Mouse (Mus musculus): ENCODE results near the gene Mtfr2. TPM values are rescaled to one million over a fixed set of nuclear protein-coding genes. Genes with fewer than 3 reads are reported as not detected.

The Mtfr2 gene
- total RNA-seq, 2 experiments from 2014 or later: 0.14 to 0.31 TPM

- no peak for DNase-seq
- intact Hi-C loops (cut with DNase I): no loop called here
These were observed 24.5 kb downstream of the Mtfr2 start for GRCm38 (mm10) chr10:20372046-20372445.

- no peak for DNase-seq
- intact Hi-C loops (cut with DNase I): no loop called here
These were observed 30.1 kb downstream of the Mtfr2 start for GRCm38 (mm10) chr10:20377621-20378020.

DNA sequence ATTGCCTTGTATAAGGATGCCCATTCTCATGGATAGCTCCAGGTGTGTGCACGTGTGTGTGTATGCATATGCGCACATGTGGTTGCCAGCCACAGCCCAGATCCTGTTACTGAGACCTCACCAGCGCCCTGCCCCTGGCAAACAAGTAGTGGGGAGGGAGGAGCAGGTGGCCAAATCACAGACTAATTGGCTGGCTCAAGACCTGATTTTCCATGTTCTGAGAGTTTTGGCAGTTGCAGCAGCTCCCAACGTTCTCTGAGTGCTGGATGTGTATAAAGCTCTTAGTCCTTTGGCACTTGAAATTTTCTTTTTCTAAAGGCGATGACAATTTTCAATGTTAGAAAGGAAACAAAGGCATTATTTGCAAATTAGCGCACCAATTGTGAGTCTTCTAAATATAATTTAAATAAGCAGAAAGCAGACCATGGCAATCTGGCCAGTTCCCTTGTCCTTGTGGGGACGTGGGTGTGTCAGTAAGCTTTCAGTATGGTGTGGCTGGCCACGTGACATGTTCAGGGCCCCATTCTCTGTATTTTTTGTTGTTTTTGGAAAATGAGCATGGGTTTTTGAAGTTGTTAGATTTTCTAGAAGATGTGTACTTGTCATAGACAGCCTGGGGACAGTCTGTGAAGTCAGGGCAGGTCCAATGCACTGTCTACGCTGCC lies 31.6 kb downstream of the Mtfr2 start:
- DNase-seq: peak; percentile 41 to 50
- intact Hi-C loops (cut with DNase I): no loop called here

DNA sequence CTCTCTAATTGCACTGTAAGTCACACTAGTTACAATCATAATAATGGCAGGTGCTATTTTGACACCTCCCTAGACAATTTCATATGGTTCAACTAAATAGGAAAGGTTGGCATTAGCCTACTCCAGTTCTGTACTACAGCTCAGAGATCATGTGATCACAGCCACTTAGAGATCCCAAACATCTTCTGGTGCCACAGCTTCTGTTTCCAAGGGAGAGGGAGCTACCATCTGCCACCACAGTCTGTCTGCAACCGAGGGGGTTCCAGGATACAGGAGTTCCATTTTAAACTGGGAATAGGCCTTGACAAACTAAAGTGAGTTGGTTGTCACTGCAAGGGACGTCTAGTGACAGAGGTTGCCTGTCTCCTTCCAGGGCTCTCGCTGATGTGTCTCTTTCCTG lies 33.2 kb downstream of the Mtfr2 start:
- no peak for DNase-seq
- intact Hi-C loops (cut with DNase I): no loop called here

DNA sequence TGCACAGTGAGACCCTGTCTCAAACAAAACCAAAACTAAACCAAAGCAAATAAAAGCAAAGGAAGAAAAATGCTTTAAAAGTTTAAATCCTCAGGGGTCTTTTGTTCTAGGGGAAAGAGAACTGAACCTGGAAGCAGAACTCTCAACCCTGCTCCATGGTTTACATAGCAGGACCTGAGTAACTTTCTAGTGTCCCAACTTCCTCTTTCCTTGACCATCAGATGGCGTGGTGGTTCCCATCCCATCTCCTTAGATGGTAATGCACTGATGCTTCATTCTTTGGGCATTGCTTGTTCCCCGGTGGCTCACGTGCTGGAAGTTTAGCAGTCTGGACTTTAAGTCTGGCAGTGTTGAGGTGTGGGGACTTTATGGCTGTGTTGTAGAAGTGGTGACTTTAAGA lies 33.8 kb downstream of the Mtfr2 start:
- DNase-seq: no peak
- intact Hi-C loops (cut with DNase I): no loop called here

DNA sequence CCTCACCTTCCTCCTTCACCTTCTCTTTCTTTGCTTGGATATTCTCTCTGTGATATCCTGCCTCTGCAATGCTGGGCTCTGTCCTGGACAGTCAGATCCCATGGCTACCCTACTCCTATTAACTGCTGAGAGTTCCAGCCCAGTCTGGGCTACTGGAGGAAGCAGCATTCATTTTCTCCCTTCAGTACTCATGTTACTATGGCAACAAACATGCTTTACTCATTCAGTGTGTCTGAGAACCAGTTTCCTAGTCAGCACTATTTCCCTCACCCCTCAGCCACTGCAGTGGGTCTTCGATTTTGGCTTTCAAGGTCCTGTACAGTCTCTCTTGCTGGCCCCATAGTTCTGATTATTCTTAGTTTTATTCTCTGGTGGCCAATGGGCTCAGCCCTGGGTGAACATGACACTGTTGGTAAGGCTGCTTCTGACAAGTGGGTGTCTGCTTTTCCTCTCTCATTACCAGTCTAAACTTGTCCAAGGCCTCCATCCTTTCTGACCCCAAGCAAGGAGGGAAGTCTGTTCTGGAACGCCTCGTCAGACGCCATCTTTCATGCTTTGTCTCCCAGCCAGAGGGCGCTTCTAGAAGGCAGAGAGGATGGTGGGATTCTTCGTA lies 35.3 kb downstream of the Mtfr2 start:
- no peak for DNase-seq
- intact Hi-C loops (cut with DNase I): no loop called here

GRCm38 (mm10) chr10:20390568-20390967 lies 43.0 kb downstream of the Mtfr2 start:
- DNase-seq: no peak
- intact Hi-C loops (cut with DNase I): no loop called here

- intact Hi-C loops (cut with DNase I): no loop called here
- no peak for DNase-seq
These were observed 47.2 kb downstream of the Mtfr2 start for GRCm38 (mm10) chr10:20394815-20395214.

DNA sequence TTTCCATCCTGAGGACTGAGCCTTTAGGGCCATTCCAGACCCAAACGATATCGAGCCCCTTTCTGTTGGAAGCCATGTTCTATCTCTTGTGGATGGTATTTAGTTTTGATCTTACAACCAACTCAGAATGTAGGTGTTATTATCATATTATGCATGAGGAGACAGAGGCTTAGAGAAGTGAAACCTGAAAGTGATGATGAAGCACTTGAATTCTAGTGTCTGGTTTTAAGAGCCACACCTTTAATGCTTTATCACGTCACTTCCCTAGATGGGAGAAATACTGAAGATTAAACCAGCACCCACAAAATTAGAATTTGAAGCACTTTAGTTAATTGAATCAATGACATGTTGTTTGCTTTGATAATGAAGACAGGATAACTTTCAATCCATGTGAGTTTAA lies 48.2 kb downstream of the Mtfr2 start:
- DNase-seq: no peak
- intact Hi-C loops (cut with DNase I): no loop called here

DNA sequence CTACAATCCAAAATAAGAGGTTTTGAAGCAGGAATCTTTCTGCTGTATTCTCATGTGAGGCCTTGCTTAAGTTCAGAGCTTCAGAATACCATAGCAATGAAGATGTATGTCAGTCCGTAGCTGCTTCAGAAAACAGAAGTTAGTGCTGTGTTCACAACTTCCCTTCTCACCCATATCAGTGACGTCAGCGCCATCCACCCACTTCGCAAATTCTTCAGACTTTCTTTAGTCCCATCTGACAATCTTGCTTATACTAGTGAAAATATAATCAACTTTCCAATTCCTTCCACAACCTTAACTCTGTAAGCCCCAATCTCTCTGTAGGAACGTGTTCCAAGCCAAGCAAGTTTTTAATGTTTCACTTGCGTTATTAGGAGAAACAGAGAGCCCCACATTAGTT lies 50.7 kb downstream of the Mtfr2 start:
- intact Hi-C loops (cut with DNase I): no loop called here

GRCm38 (mm10) chr10:20398641-20399390 lies 51.2 kb downstream of the Mtfr2 start:
- DNase-seq: no peak
- intact Hi-C loops (cut with DNase I): no loop called here

More for the DNA sequence above, 50.7 kb downstream of the Mtfr2 start:
- no peak for DNase-seq

- intact Hi-C loops (cut with DNase I): no loop called here
- DNase-seq: no peak
These were observed 52.8 kb downstream of the Mtfr2 start for GRCm38 (mm10) chr10:20400406-20400805.

GRCm38 (mm10) chr10:20402941-20403340 lies 55.4 kb downstream of the Mtfr2 start:
- intact Hi-C loops (cut with DNase I): no loop called here
- no peak for DNase-seq

DNA sequence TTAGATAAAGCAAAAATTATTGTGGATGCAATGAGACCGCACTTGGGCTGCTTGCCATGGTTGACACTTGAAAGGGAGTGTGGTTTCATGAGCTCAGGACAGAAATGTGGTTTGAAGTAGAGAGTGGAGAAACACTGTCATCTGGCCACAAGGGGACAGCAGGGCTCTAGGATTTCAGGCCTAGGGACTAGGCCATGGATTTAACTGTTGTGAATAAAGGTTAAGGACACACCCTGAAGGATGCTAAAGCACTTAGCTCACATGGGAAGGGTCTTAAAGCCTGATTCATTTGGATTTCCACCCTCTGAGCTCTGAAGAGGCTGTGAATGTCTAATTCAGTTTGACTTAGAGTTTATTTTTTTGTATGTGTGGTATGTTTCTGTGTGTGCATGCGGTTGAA lies 57.9 kb downstream of the Mtfr2 start:
- intact Hi-C loops (cut with DNase I): loop anchor here (1.0 to 5.0 kb wide), 5 partner anchors 97 to 543 kb away; no protein-coding TSS in a partner anchor
- peak; percentile 52 to 54 for DNase-seq

GRCm38 (mm10) chr10:20408336-20408735 lies 60.8 kb downstream of the Mtfr2 start:
- intact Hi-C loops (cut with DNase I): loop anchor here (5.0 kb wide), 3 partner anchors 94 to 314 kb away; no protein-coding TSS in a partner anchor
- peak in 1 of 2 experiments; percentile 30 for DNase-seq

DNA sequence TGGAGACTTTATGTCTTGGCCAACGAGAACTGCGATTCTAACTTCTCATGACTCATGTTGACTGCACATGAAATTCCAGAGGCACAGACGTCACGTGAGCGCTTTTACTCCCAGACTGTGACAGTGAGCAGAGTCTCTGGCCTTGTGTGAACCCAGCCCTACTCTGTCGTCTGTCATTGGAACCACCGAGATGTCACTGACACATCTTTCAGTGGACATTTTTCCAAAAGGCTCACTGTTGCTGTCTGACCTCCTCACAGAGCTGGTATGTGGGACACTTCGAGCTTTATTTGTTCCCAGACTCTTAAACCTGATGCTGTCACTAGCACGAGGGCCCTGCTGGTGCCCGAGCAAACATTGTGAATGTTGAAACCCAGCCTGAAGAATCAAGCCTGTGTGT lies 61.6 kb downstream of the Mtfr2 start:
- intact Hi-C loops (cut with DNase I): loop anchor here (1.0 to 5.0 kb wide), 4 partner anchors 78 to 313 kb away; no protein-coding TSS in a partner anchor
- peak in 1 of 2 experiments; percentile 45 for DNase-seq

Other genes starting within 250 kb of the Mtfr2 start
- gene Map7, start 199.3 kb upstream of the Mtfr2 start, total RNA-seq (2021): 10 to 100 TPM; 21.0 to 23.3 TPM
- 10 to 100 TPM; 59.5 to 64.9 TPM for gene Bclaf1, start 35.3 kb upstream of the Mtfr2 start, total RNA-seq (2021)

Data from heart, postnatal 36 days (tissue).